Mouse (Mus musculus) MEL (cell line): ENCODE measurements around the gene Cdk16.
A peak's percentile ranks its signal among the peaks of the same experiment; 100 is the strongest.

ENCODE experiments used
- CHD2 ChIP-seq: IDR thresholded peaks from 2 replicates; pipeline ENCODE4 v1.6.1; 2011; ENCODE audit warnings: low read length, improper control_type of control experiment
- CTCF ChIP-seq, 3 experiments: IDR thresholded peaks in 2 of 3; conservative IDR thresholded peaks in 1 of 3; 2 replicates each; pipeline ENCODE4 v1.5.1; 2011 to 2012; ENCODE audit warnings: low read length in 3 of 3, low read depth in 2 of 3, mild to moderate bottlenecking in 2 of 3, improper control_type of control experiment in 1 of 3, inconsistent platforms in 1 of 3, mixed read lengths in 1 of 3, moderate library complexity in 1 of 3; ENCODE audit not compliant: control insufficient read depth in 1 of 3, insufficient read depth in 1 of 3, poor library complexity in 1 of 3, severe bottlenecking in 1 of 3
- GABPA ChIP-seq: IDR thresholded peaks from 2 replicates; pipeline ENCODE4 v1.6.1; 2012; ENCODE audit warnings: low read depth, mild to moderate bottlenecking, inconsistent platforms, low read length, improper control_type of control experiment, moderate library complexity
- GATA1 ChIP-seq: IDR thresholded peaks from 2 replicates; pipeline ENCODE4 v1.6.1; 2011; ENCODE audit warnings: low read depth, low read length, improper control_type of control experiment
- KAT2A ChIP-seq: conservative IDR thresholded peaks from 2 replicates; pipeline ENCODE4 v1.6.1; 2012; ENCODE audit warnings: low read depth, low read length, improper control_type of control experiment, inconsistent platforms
- MAX ChIP-seq: IDR thresholded peaks from 2 replicates; pipeline ENCODE4 v1.6.1; 2011; ENCODE audit warnings: low read length, improper control_type of control experiment
- MYC ChIP-seq: IDR thresholded peaks from 2 replicates; pipeline ENCODE4 v1.6.1; 2011; ENCODE audit warnings: low read depth, mild to moderate bottlenecking, low read length, improper control_type of control experiment, moderate library complexity
- NELFE ChIP-seq: IDR thresholded peaks from 2 replicates; pipeline ENCODE4 v1.6.1; 2011; ENCODE audit warnings: low read depth, low read length, improper control_type of control experiment
- POLR2A ChIP-seq, 2 experiments: IDR thresholded peaks; 2 replicates each; pipeline ENCODE4 v1.6.1; 2011 to 2012; ENCODE audit warnings: low read length in 2 of 2, mild to moderate bottlenecking in 2 of 2, control low read depth in 1 of 2, improper control_type of control experiment in 1 of 2, low read depth in 1 of 2, moderate library complexity in 1 of 2; ENCODE audit not compliant: control insufficient read depth in 1 of 2, insufficient read depth in 1 of 2, poor library complexity in 1 of 2
- POLR2AphosphoS2 ChIP-seq: IDR thresholded peaks from 2 replicates; pipeline ENCODE4 v1.6.1; 2011; ENCODE audit warnings: low read length, improper control_type of control experiment
- RAD21 ChIP-seq: IDR thresholded peaks from 2 replicates; pipeline ENCODE4 v1.6.1; 2011; ENCODE audit warnings: mild to moderate bottlenecking, low read depth, low read length, improper control_type of control experiment
- UBTF ChIP-seq: IDR thresholded peaks from 2 replicates; pipeline ENCODE4 v1.6.1; 2012; ENCODE audit warnings: low read depth, mild to moderate bottlenecking, inconsistent platforms, low read length, improper control_type of control experiment, moderate library complexity, borderline replicate concordance; ENCODE audit not compliant: insufficient read depth
- USF1 ChIP-seq: IDR thresholded peaks from 2 replicates; pipeline ENCODE4 v1.6.1; 2014; ENCODE audit warnings: low read depth, mild to moderate bottlenecking, inconsistent platforms, low read length, improper control_type of control experiment, moderate library complexity

DNA sequence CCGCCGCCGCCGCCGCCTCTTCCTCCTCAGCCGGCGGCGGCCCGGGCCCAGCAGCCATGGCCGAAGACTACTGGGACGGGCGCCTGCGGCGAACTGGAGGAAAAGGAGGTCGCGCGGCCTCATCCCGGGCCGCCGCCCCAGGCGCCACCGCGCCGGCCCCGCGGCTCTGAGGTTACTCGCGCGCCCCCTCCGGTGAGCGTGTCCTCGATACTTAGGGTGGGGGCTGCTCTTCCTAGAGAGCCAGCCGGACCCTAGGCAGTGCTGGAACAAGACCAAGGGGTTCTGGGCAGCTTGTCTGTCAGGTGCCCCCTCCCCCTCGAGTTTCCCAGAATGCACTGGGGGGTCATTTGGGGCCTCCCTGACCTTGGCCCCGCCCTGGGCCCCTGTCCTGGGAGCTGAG, 861 bp downstream of the Cdk16 start:
- no peak for TF ChIP-seq POLR2A (IDR thresholded peaks at IDR 0.05; ENCODE audit: control insufficient read depth in 1 of 2, insufficient read depth in 1 of 2, low read depth in 1 of 2, low read length in 2 of 2, poor library complexity in 1 of 2)
- TF ChIP-seq GATA1: no peak
- peak in 2 of 3 experiments; percentile 18 to 46; a peak in 4 of 6 replicates for TF ChIP-seq CTCF (IDR thresholded peaks at IDR 0.05 in 2 of 3, conservative IDR thresholded peaks at IDR 0.05 in 1 of 3; ENCODE audit: control insufficient read depth in 1 of 3, insufficient read depth in 1 of 3, low read depth in 2 of 3, low read length in 3 of 3, poor library complexity in 1 of 3, severe bottlenecking in 1 of 3)
- TF ChIP-seq USF1: no peak
- TF ChIP-seq MYC: no peak
- no peak for TF ChIP-seq GABPA
- no peak for TF ChIP-seq RAD21
- no peak for TF ChIP-seq CHD2
- TF ChIP-seq NELFE: no peak
- no peak for TF ChIP-seq POLR2AphosphoS2
- TF ChIP-seq UBTF: no peak
- TF ChIP-seq MAX: no peak
- TF ChIP-seq KAT2A: no peak
